Mouse (Mus musculus): ENCODE results near the gene Zmynd12. TPM values are rescaled to one million over a fixed set of nuclear protein-coding genes. Genes with fewer than 3 reads are reported as not detected.

The Zmynd12 gene
- polyA plus RNA-seq, 1 experiment from 2014 or later: not detected

DNA sequence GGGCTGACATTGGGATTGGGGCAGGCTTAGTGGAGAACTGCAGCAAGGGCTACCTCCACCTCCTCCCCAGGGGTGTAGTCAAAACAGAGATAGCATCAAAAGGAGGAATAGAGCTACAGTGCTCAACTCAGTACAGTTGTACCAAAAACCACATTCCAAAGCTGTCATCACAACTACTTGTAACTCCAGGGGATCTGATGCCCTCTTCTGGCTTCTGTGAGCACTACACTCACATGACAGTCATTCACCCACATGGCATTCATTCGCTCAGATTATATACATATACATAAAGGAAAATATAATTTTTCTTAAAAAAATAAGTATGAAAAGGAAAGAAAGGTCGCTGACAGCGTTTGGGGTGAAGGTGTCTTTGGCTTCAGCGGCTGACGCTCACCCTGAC lies 37.7 kb downstream of the Zmynd12 start:
- peak; percentile 40 for DNase-seq (ENCODE audit: low spot score)
- H3K4me1 ChIP-seq: peaks cover 12% of the 10 kb centered on the region
- no peaks in the 10 kb centered on the region for H3K9me3 ChIP-seq (replicated peaks)
- no peak overlapping the region for H3K27ac ChIP-seq
- no peaks in the 10 kb centered on the region for H3K27me3 ChIP-seq (ENCODE audit: low read depth, poor library complexity, severe bottlenecking)
- no peak overlapping the region for H3K4me3 ChIP-seq
- no peaks in the 10 kb centered on the region for H3K36me3 ChIP-seq
- WGBS: 69% methylated on average over 5 of the region's 5 CpGs

DNA sequence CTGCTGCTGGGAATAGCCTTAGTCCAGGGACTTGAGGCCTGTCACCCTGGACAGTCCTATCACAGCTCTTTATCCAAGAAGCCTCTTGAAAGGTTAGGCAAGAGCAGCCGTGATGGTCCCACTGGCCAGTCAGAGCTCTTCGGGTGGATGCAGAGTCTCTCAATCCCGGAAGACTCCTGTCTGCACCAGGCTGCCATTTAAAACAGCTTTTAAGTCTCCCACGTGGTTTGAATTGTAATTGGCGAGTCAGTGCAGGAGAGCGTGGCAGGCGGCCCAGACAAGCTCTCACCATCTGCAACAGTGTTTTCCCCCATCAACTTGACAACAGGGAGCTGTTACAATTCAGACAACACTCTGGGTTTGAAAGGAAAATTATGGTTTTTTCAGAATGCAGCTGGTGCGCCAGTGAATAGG lies 38.1 kb downstream of the Zmynd12 start:
- no peak overlapping the region for H3K27ac ChIP-seq

DNA sequence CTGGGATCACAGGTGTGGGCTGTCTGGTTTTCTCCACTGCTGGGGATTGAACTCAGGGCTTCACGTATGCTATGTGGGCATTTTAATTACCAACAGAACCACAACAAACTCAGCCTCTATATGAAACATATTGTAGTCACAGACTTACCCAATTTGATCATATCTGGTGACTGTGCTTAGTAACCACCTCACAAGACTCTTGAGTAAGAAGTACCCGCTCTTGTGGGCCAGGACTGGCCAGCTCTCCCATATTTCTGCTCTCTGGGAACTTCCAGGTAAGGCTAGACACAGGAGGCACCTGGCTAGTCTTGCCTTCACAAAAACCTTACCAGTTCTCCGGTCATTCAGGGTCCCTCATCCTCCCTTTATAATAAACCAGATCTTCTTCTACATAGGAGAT lies 39.8 kb downstream of the Zmynd12 start:
- whole genome bisulfite sequencing: 86% methylated on average over 3 of the region's 3 CpGs
- no peak overlapping the region for H3K27ac ChIP-seq
- H3K9me3 ChIP-seq (replicated peaks): no peaks in the 10 kb centered on the region
- peaks cover 12% of the 10 kb centered on the region for H3K4me1 ChIP-seq
- no peak for DNase-seq (ENCODE audit: low spot score)
- H3K4me3 ChIP-seq: no peak overlapping the region
- no peaks in the 10 kb centered on the region for H3K36me3 ChIP-seq
- no peaks in the 10 kb centered on the region for H3K27me3 ChIP-seq (ENCODE audit: low read depth, poor library complexity, severe bottlenecking)

More for the DNA sequence above, 38.1 kb downstream of the Zmynd12 start:
- H3K4me1 ChIP-seq: peaks cover 12% of the 10 kb centered on the region
- H3K4me3 ChIP-seq: no peak overlapping the region
- H3K36me3 ChIP-seq: no peaks in the 10 kb centered on the region
- no peaks in the 10 kb centered on the region for H3K27me3 ChIP-seq (ENCODE audit: low read depth, poor library complexity, severe bottlenecking)
- WGBS: 51% methylated on average over 8 of the region's 8 CpGs
- no peaks in the 10 kb centered on the region for H3K9me3 ChIP-seq (replicated peaks)
- DNase-seq (ENCODE audit: low spot score): no peak

DNA sequence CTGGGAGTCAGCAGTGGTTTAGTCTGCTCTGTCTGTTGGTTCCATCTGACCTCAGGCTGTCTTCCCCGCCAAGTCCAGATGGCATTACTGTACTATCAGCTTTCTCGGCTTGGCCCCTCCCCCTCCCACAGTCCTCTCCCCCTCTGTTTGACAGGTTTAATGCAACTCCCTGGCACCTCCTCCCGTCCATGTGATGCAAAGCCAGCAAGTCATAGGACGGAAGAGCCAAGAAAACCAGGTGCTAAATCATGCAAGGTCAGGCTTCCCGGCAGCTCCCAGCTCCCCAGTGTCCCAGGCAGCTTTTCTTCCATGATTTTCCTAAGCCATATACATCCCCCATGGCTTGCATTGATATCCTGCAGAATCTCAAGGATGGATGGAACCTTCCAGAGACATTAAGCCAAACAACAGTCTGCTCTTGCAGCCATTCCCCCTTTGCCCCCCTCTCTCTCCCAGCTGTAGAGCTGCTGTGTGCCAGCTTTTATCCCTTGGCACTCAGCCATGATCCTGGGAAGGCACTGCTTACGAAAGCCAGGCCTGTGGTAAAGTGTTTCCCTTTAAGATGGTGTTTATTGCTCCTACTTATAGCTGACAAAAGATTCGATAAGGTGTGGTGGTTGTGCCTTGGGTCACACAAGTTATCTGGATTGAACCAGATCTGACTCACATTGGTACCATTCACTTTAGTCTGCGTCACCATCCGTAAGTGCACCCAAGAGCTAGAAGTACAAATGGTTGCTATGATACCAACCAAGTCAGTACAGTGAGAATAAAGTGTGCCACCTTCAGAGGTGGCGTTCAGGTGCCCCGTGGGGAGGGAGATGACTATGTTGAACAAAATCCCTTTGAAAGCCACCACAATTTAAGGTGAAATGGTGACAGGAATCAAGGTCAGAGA lies 40.5 kb downstream of the Zmynd12 start:
- peak; percentile 49 for DNase-seq (ENCODE audit: low spot score)
- 0 out of 2 replicates have a peak overlapping the region, but pooled peaks have one; percentile 25 for H3K27ac ChIP-seq

DNA sequence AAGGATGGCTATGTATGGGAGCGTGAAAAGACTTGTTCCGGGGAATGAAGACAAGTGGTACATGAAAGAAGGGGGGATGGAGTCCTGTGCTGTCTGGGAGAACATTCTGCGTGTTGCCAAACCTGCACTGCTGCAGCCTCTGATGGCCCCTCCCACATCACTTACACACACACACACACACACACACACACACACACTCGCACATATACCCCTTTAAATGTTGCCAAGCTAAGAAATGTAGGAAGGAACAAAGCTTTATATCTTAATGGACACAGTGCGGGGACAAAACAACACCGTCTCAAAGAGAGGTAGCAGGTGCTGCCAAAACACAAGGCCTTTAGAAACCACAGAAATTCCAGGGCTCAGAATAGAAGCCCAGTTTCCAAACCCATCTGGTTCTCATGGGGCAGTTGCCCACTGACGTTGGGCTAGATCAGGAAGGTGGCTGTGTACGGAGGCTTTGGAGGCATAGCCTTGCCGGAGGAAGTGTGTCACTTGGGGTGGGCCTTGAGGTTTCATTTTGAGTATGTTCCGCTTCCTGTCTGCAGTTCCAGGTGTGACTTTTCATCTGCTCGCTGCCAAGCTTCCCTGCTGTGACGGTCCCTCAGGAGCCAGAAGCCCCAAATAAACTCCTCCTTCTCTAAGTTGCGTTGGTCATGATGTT lies 41.3 kb downstream of the Zmynd12 start:
- Histone ChIP-seq H3K4me1 (peaks cover 12% of the 10 kb centered on the region), H3K27ac (no peak overlapping the region), H3K9me3 (replicated peaks) (no peaks in the 10 kb centered on the region), H3K27me3 (ENCODE audit: low read depth, poor library complexity, severe bottlenecking) (no peaks in the 10 kb centered on the region), H3K36me3 (no peaks in the 10 kb centered on the region), H3K4me3 (no peak overlapping the region)
- DNase-seq (ENCODE audit: low spot score): no peak
- WGBS: 85% methylated on average over 13 of the region's 13 CpGs

More for the DNA sequence above, 40.5 kb downstream of the Zmynd12 start:
- Histone ChIP-seq H3K27me3 (ENCODE audit: low read depth, poor library complexity, severe bottlenecking) (no peaks in the 10 kb centered on the region), H3K36me3 (no peaks in the 10 kb centered on the region), H3K4me3 (no peak overlapping the region), H3K4me1 (peaks cover 12% of the 10 kb centered on the region), H3K9me3 (replicated peaks) (no peaks in the 10 kb centered on the region)
- WGBS: 59% methylated on average over 11 of the region's 11 CpGs

DNA sequence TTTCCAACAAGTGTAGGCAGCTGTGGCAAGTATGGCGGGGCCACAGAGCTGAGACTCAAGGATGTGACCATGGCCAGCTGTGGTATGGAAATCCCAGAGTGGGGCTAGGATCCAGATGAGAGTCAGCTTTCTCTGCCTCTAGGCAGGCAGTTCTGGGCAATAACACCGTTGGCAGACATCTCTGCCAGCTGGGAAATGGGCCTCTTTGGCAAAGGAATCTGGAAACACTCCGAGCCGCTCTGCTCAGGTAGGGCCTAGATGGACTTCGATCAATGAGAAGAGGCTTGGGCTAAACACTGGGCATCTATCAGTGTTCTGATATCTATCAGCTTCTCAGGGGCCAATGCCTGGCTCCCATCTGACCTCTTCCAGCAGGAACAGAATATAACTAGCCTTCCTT lies 43.2 kb downstream of the Zmynd12 start:
- no peak overlapping the region for H3K4me3 ChIP-seq
- 92% methylated on average over 5 of the region's 5 CpGs for WGBS
- no peaks in the 10 kb centered on the region for H3K9me3 ChIP-seq (replicated peaks)
- H3K4me1 ChIP-seq: peaks cover 9% of the 10 kb centered on the region
- no peaks in the 10 kb centered on the region for H3K36me3 ChIP-seq
- no peak for DNase-seq (ENCODE audit: low spot score)
- H3K27ac ChIP-seq: no peak overlapping the region
- H3K27me3 ChIP-seq (ENCODE audit: low read depth, poor library complexity, severe bottlenecking): no peaks in the 10 kb centered on the region

DNA sequence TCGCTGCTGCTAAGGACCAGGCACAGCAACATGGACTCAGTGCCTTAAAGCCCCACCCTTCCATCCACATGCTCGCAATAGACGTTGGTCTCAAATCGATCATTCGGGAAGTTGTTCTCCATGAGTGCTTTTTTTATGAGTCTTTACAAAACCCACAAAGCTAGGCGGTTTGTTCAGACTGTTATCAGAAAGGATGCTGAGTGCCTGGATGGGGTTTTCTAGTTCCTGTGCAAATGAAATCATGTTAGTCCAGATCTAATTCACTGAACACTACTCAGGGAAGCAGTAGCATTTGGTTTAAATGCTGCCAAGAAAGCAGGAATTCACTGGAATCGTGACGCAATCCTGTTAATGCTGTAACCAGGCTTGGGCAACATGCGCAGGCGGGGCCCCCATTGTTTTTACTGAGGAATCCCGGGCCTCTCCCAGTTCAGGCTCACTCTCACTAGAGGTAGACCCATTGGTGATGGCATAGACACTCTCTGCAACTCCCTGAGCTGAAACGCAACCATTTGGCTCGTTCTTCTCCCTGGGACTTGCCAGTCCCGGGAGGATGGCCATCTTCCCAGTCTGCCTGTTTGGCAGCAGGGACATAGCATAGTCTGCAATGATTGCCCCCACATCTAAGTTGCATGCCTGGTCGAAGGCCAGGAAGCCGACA lies 45.2 kb downstream of the Zmynd12 start:
- no peaks in the 10 kb centered on the region for H3K27me3 ChIP-seq (ENCODE audit: low read depth, poor library complexity, severe bottlenecking)
- WGBS: 89% methylated on average over 16 of the region's 16 CpGs
- peaks cover 4% of the 10 kb centered on the region for H3K4me1 ChIP-seq
- no peak overlapping the region for H3K4me3 ChIP-seq
- H3K9me3 ChIP-seq (replicated peaks): no peaks in the 10 kb centered on the region
- DNase-seq (ENCODE audit: low spot score): no peak
- no peak overlapping the region for H3K27ac ChIP-seq
- no peaks in the 10 kb centered on the region for H3K36me3 ChIP-seq

DNA sequence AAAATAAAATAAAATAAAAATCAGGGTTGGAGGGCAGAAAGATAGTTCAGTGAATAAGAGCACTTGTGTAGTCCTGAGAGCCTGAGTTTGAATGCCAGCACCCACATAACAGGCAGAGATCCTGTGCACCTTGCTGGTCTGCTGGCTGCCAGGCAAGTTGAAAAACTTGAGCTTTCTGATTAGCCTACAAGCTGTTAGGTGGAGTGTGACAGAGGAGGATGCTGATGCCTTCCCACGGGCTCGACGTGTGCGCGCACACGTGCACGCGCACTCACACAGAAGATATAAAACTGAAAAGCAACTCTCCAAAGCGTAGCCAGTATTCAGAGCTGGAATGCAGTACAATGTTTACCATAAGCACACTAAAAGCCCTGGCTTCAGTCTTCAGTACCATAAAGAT lies 49.9 kb downstream of the Zmynd12 start:
- no peak overlapping the region for H3K4me3 ChIP-seq
- H3K27me3 ChIP-seq (ENCODE audit: low read depth, poor library complexity, severe bottlenecking): no peaks in the 10 kb centered on the region

DNA sequence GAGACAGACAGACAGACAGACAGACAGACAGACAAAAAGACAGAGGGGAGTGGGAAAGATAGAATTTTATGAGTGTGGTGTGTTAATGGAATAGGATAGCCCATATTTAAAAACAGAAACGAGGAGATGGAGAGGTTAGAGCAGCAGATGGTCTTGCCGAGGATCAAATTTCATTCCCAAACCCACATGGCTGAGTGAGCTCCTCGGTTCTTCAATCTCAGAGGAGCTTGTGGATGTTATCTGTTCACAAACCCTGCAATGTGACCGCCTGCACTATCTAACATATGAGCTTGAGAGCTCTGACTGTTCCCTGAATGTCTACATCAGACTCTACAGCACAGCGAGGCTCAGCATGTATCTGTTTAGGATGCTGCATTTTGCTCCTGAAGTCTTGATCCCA lies 50.5 kb downstream of the Zmynd12 start:
- no peak overlapping the region for H3K27ac ChIP-seq
- no peaks in the 10 kb centered on the region for H3K27me3 ChIP-seq (ENCODE audit: low read depth, poor library complexity, severe bottlenecking)
- no peaks in the 10 kb centered on the region for H3K9me3 ChIP-seq (replicated peaks)
- no peaks in the 10 kb centered on the region; the same call in 1 of the 2 replicates for H3K4me1 ChIP-seq
- 46% methylated on average over 5 of the region's 5 CpGs for WGBS
- H3K4me3 ChIP-seq: no peak overlapping the region
- DNase-seq (ENCODE audit: low spot score): no peak
- H3K36me3 ChIP-seq: no peaks in the 10 kb centered on the region

More for the DNA sequence above, 49.9 kb downstream of the Zmynd12 start:
- Histone ChIP-seq H3K9me3 (replicated peaks) (no peaks in the 10 kb centered on the region), H3K36me3 (no peaks in the 10 kb centered on the region), H3K4me1 (no peaks in the 10 kb centered on the region; the same call in 1 of the 2 replicates), H3K27ac (no peak overlapping the region)
- no peak for DNase-seq (ENCODE audit: low spot score)
- WGBS: 88% methylated on average over 9 of the region's 9 CpGs

DNA sequence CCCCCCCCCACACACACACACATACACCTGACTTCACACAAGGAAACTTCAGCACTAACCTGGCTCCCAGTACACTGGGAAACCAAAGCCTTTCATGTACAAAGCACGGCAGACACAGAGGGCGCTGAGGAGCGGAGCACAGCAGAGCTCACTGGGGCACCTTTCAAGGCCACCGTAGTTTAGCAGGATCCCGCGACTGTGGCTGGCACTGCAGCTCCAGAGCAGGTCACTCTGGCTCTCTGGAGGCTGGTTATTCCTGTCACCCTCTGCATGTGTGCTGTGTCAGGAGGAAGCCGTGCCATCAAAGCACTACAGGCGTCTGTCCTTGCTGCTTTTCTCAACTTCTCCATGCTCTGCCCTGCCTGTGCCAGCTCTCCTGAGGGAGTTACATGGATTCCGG lies 60.4 kb downstream of the Zmynd12 start:
- H3K27me3 ChIP-seq (ENCODE audit: low read depth, poor library complexity, severe bottlenecking): no peaks in the 10 kb centered on the region
- H3K4me1 ChIP-seq: no peaks in the 10 kb centered on the region
- DNase-seq (ENCODE audit: low spot score): no peak
- H3K9me3 ChIP-seq (replicated peaks): no peaks in the 10 kb centered on the region
- 58% methylated on average over 9 of the region's 9 CpGs for WGBS
- no peak overlapping the region for H3K4me3 ChIP-seq
- no peaks in the 10 kb centered on the region for H3K36me3 ChIP-seq
- H3K27ac ChIP-seq: no peak overlapping the region

DNA sequence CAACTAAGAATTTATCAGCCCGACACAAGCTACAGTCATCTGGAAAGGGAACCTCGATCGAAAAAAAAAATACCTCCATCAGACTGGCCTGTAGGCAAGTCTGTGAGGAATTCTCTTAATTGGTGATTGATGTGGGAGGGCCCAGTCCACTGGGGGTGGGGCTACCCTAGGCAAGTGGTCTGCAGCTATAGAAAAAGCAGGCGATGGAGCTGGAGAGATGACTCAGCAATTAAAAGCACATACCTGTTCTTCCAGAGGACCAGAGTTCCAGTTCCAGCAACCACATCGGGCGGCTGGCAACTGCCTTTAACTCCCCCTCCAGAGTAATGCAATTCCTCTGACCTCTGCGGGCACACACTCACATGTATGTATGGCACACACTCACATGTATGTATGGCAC lies 62.3 kb downstream of the Zmynd12 start:
- Histone ChIP-seq H3K27me3 (ENCODE audit: low read depth, poor library complexity, severe bottlenecking) (no peaks in the 10 kb centered on the region), H3K27ac (no peak overlapping the region), H3K4me3 (no peak overlapping the region), H3K9me3 (replicated peaks) (no peaks in the 10 kb centered on the region), H3K36me3 (no peaks in the 10 kb centered on the region), H3K4me1 (no peaks in the 10 kb centered on the region)
- no peak for DNase-seq (ENCODE audit: low spot score)
- 79% methylated on average over 7 of the region's 7 CpGs for WGBS

DNA sequence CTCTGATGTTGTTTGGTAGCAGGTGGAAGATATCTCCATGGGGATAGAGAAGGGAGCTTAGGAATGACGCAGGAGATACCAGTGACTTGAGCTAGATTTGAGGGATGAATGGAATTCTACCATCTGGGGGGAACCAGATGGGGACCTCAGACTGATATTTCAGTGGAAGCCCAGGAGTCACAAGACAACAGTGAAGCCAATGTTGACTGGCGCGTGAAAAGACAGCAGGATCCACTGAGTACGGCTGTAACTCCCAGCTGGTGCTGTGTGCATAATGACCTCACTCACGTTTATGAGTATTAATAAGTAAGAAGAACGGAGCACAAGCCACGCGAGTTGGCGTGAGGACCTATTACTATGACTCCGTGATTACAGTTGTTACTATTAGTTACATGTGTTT lies 67.1 kb downstream of the Zmynd12 start:
- H3K9me3 ChIP-seq (replicated peaks): no peaks in the 10 kb centered on the region
- H3K4me3 ChIP-seq: no peak overlapping the region
- no peak overlapping the region for H3K27ac ChIP-seq
- peaks cover 40% of the 10 kb centered on the region for H3K27me3 ChIP-seq (ENCODE audit: low read depth, poor library complexity, severe bottlenecking)
- no peak for DNase-seq (ENCODE audit: low spot score)
- 93% methylated on average over 10 of the region's 10 CpGs for WGBS
- peaks cover 11% of the 10 kb centered on the region for H3K4me1 ChIP-seq
- no peaks in the 10 kb centered on the region for H3K36me3 ChIP-seq

DNA sequence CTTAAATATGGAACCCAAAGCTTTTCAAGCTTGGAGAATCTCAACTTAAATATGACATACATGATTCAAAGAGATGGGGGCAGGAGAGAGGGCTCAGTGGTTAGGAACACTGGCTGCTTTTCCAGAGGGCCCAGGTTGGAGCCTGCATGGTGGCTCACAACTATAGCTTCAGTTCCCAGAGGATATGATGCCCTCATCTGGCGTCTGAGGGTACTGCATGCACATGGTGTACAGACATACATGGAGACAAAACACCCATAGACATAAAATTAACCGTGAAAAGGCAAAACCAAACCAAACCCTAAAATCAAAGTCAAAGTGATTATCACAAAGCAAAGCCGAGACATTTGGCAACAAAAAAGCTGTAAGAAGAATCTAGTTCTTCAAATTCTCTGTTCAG lies 68.2 kb downstream of the Zmynd12 start:
- peak; percentile 42 for DNase-seq (ENCODE audit: low spot score)
- Histone ChIP-seq H3K36me3 (no peaks in the 10 kb centered on the region), H3K9me3 (replicated peaks) (no peaks in the 10 kb centered on the region), H3K27me3 (ENCODE audit: low read depth, poor library complexity, severe bottlenecking) (peaks cover 40% of the 10 kb centered on the region), H3K4me3 (no peak overlapping the region), H3K4me1 (peaks cover 11% of the 10 kb centered on the region), H3K27ac (no peak overlapping the region)
- 81% methylated on average over 3 of the region's 3 CpGs for WGBS

Measured in limb, embryonic 10.5 days (tissue).